Mouse (Mus musculus) layer of hippocampus, adult 2 months (tissue): ENCODE data around the gene 0610030E20Rik. TPM values are rescaled to one million over a fixed set of nuclear protein-coding genes. Genes with fewer than 3 reads are reported as not detected.

ENCODE experiments used
- DNase-seq, 2 experiments: peaks; one replicate each; pipeline ENCODE4 v3.0.0; 2022; ENCODE audit warnings: low spot score in 2 of 2
- H3K27ac ChIP-seq: fragments of 200-600 bp; 2 replicates; pipeline ENCODE4 v1.8.1; 2022
- H3K4me3 ChIP-seq: fragments of 200-600 bp; 2 replicates; pipeline ENCODE4 v1.8.1; 2022; ENCODE audit warnings: mild to moderate bottlenecking
- CTCF ChIP-seq: fragments of 200-600 bp; conservative IDR thresholded peaks from 2 replicates; pipeline ENCODE4 v1.8.1; 2022; ENCODE audit warnings: antibody characterized with exemption, mild to moderate bottlenecking, moderate library complexity
- total RNA-seq, 2 experiments: library from RNA; stranded (reverse); gene quantifications; 2 replicates each; pipeline ENCODE4 v1.2.3; 2021

The 0610030E20Rik gene
- total RNA-seq, 2 experiments from 2014 or later, result 17.4 to 19.0 TPM

DNA sequence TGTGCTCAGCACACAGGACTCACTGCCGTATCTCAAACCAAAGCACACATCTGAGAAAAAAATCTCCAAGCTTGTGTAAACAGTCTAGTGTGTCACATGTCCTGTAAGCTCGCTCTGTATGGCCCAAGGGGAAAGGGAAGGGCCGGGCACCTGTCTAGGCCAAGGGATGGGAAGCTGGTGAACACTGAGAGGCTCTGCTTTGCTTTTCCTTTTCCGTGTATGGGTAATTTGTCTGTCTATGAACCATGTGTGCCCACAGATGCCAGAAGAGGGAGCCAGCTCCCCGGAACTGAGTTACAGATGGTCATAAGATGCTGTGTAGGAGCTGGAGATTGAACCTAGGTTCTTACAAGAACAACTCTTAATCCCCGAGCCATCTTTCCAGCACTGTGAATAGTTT lies 20.8 kb upstream of the 0610030E20Rik start:
- peak; percentile 65 for TF ChIP-seq CTCF
- 0 out of 2 replicates have a peak overlapping the region, but pooled peaks have one; percentile 10 for H3K27ac ChIP-seq
- H3K4me3 ChIP-seq, result no peak overlapping the region
- peak; percentile 57 to 74 for DNase-seq

DNA sequence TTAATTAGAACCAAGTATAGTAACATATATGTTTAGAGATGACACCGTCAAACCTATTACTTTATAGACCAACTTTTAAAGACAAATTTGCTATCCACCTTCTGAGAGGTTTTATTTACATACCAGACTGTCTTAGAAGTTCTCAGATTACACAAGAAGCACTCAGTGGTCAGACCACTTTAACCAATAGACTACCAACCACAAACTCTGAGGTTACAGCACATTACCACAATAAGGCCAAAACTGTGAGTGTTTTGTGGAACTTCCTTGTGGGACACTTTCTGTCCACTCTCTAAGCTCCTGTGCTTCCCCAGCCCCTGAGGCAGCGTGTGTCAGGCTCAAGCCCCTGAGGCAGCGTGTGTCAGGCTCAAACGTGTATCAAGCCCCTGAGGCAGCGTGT lies 18.1 kb upstream of the 0610030E20Rik start:
- TF ChIP-seq CTCF, result no peak
- DNase-seq, result no peak
- no peak overlapping the region for H3K4me3 ChIP-seq
- H3K27ac ChIP-seq, result no peak overlapping the region

DNA sequence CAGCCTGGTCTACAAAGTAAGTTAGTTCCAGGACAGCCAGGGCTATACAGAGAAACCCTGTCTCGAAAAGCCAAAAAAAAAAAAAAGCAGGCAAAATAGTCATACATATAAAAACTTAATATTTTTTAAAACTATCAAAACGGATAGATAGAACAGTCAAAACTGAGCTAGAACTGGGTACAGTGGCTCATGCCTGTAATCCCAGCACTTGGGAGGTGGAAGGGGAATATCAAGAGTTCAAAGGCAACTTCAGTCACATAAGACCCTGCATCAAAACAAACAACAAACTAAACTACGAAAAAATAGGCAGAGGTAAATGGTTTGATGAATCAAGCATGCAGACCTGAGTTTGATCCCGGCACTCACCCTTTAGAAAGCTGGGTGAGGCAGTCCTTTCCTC lies 17.0 kb upstream of the 0610030E20Rik start:
- H3K27ac ChIP-seq, result no peak overlapping the region
- no peak for TF ChIP-seq CTCF
- DNase-seq, result no peak
- H3K4me3 ChIP-seq, result no peak overlapping the region

DNA sequence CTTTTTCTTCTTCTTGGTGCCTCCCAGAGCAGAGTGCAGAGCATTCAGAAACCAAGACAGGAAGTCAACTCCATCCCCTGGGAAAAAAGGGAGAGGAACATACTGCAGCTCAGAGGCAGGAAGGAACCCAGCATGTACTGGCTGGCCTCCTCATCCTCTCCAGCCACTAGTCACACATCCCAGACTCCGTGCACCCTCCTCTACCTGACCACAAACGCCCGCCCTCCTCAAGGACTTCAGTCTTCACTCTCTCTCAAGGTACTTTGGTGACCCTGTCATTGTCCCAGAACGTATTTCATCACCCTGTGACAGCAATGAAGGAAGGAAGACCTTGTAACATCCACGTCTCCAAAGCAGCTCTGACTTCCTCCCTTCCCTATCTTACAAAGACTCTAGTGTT lies 14.0 kb upstream of the 0610030E20Rik start:
- no peak for TF ChIP-seq CTCF
- DNase-seq, result no peak
- Histone ChIP-seq H3K4me3 (no peak overlapping the region), H3K27ac (no peak overlapping the region)

DNA sequence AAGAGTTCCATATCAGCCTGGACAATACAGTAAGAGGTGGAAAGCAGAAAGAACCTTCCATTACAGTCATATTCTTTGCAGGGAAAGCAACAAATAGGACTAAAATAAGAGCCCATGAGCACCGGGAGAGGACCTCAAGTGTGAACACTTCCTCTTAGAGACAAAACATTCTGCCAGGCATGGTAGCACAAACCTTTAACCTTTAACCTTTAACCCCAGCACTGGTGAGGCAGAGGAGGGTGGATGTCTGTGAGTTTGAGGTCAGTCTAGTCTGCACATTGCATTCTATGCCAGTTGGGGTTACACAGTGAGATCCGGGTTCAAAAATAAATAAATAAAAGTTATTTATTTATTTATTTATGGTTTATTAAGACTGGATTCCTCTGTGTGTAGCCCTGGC lies 6.6 kb upstream of the 0610030E20Rik start:
- Histone ChIP-seq H3K4me3 (no peak overlapping the region), H3K27ac (no peak overlapping the region)
- no peak for TF ChIP-seq CTCF
- no peak for DNase-seq

DNA sequence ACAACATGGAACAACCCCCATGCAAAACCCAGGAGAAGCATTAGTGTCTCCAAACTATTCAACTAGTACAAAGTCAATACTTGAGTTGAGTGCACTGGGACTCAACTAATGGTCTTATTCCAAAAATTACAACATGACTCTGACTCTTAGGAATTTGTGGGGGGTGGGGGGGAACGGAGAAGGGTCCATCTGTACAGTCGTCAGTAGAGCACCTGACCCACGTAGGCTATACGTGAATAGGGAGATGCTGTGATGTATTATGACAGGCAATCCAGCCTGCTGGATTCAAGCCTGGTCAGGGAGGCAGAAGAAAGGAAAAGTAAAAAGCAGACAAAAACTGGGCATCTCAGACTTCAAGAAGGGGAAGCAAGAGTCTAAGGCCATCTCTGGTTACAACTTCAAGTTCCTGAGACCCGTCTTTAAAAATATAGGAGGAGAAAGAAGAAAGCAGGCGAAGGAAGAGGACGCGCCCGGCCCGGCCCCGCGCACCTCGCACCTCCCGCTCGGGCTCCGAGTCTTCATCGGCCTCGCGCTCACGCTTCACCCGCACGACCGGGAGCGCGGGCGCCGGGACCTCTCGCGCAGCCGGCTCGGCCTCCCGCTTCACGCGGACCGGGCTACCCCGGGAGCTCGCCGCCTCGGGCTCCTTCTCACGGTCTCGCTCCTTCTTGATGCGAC lies 2.6 kb upstream of the 0610030E20Rik start:
- Histone ChIP-seq H3K4me3 (peak overlapping the region; percentile 94), H3K27ac (peak overlapping the region; percentile 84)
- TF ChIP-seq CTCF, result no peak
- no peak for DNase-seq

DNA sequence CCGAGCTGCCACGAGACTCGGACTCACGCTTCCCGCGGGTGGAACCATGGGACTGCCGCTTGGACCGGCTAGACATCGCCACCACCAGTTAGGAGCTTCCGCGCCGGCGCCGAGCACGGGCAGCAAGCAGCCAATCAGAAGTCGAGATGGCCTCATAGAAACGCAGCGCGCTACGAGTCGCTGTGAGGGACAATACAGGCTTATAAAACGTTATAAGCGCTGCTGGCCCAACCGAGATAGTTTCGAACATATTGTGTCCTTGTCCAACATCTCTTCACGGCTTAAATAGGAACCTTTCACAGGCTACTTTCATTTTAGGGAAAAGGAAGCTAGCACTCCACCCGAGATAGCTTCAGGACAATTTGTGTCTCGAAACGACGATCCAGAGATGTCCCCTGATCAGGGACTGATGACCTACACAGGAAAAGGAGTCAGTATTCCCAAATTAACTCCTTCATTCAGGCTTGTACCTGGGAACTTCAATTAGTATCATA lies 2.0 kb upstream of the 0610030E20Rik start, which contains the start of gene Usp39:
TSS of gene Usp39 (minus strand) at position 111 of the 494 bp plus-strand sequence.
- Histone ChIP-seq H3K27ac (peak within 1 kb of the TSS; percentile 84), H3K4me3 (peak within 1 kb of the TSS; percentile 94)
- peak; percentile 91 to 94 for DNase-seq
- TF ChIP-seq CTCF, result no peak

DNA sequence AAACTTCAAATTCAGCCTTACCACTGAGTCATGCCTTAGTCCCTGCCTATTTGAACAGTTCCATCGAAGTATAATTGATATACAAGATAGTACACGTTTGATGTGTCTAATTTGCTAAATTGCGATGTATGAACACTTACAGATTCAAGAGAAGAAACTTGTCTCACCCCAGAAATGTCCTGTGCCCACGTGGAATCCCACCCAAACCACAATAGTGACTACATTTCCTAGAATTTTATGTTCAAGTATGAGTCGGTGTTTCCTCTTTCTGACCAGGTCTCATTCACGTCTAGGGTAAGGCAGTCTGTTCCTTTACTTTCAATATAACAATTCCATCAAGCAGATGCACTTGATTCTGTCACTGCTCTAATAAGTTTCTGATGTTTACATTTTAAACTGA lies 1.5 kb upstream of the 0610030E20Rik start:
- Histone ChIP-seq H3K4me3 (peak overlapping the region; percentile 94), H3K27ac (peak overlapping the region; percentile 84)
- no peak for TF ChIP-seq CTCF
- no peak for DNase-seq

DNA sequence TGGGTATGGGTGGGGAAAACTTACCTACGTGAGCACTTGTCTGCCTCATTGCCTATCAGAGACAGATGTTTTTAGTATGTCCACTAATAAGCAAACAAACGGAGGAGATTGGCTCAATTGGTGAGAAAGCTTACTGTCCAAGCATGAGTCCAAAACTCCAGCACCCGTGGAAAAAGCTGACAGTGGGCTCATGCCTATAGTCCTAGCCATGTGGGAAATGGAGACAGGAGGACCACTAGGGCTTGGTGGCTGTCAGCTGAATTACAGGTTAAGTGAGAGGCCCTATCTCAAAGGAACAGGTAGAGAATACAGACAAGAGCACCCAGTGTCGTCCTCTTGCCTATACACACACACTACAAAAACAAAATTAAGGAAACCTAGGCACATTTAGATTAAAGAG lies 856 bp upstream of the 0610030E20Rik start:
- Histone ChIP-seq H3K27ac (peak overlapping the region; percentile 99; the same call in 1 of the 2 replicates), H3K4me3 (peak overlapping the region; percentile 85; the same call in 1 of the 2 replicates)
- DNase-seq, result no peak
- TF ChIP-seq CTCF, result no peak

DNA sequence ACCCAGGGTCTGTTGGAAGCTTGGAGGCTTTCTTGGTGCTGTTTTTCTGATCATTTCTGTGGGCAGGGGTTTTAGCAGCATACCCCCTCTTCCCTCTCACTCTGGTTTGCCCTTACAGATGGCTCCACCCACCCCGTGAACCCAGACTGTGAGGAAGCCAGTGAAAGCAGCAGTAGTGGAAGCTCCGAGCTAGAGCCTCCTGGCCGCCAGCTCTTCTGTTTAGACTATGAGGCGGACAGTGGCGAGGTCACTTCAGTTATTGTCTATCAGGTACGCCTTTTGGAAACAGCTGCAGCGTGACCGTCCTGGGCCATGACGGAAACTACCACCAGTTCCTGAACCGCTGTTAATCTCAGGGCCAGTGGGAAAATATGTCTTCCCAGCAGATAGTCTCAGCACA lies 1.3 kb downstream of the 0610030E20Rik start:
- no peak for TF ChIP-seq CTCF
- DNase-seq, result no peak
- peak overlapping the region; percentile 99; the same call in 1 of the 2 replicates for H3K27ac ChIP-seq
- peak overlapping the region; percentile 85 for H3K4me3 ChIP-seq

DNA sequence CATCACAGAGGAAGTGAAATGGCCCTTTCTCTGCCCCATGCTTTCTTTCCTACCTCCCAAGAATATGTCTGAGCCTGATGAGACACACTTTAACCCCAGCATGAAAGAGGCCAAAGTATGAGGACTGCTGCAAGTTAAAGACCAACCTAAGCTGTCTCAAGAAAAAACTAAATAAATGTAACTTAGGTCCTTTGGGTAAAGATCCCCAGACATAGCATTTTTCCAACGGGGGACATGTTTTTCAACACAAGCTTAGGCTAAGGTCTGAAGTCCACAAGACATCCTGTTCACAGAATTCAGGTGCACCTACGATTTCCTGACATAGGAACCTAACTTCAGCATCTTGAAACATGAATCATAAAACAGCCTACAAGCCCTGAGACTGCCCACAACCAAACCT lies 3.1 kb downstream of the 0610030E20Rik start:
- no peak overlapping the region for H3K27ac ChIP-seq
- DNase-seq, result no peak
- TF ChIP-seq CTCF, result no peak
- H3K4me3 ChIP-seq, result no peak overlapping the region

DNA sequence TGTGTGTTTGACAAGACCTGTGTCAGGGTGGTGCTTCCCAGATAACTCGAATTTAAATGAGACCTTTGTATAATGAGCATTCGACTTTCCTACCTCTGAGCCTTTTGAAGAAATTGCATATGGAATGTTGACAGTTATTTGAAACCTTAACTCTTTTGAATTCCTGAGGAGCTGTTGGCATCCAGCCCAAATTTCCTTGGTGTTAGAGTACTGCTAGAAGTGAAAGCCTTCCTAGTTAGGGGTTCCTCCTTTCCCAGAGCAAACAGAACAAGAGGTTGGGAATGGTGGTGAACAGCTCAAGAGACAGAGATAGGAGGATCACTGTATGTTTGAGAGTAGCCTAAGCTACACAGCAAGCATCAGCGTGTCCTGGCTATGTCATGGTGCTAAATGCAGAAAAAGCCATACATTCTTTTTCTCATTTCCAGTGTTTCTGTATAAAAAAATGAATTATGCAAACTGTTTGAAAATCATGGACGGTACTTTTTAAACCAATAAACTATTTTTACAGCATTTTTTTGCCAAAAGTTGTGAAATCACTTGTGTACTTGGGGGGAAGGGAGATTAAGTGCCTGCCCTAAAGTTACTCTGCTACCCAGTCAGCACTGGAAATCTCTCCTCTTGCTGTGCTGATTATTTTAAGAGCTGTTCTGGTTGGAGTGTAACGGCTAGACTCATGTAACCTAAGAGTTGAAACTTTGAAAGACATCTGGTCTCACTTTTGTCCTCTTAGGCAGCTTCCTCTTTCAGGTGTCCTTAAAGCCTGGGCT lies 5.7 kb downstream of the 0610030E20Rik start:
- no peak for TF ChIP-seq CTCF
- no peak for DNase-seq
- Histone ChIP-seq H3K4me3 (no peak overlapping the region), H3K27ac (peak overlapping the region; percentile 18; the same call in 1 of the 2 replicates)

DNA sequence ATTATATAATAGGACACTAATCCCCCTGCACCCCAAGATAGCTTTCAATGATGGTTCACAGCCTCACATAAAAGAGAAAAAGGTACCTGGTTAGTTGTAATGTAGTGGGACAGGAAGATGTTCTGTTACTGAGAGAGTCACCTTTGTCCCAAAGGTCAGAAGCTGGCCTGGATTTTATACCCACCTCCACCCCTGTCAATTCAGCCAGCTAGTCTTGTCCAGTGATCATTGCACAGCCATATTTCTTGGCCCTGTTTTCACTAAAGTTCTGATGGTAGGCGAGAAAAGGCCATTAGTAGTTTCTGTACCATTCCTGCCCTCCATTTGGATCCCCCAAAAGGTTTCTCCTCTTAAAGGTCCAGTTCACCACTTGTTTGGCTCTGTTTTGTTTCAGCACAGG lies 6.9 kb downstream of the 0610030E20Rik start:
- no peak for DNase-seq
- no peak overlapping the region for H3K4me3 ChIP-seq
- H3K27ac ChIP-seq, result no peak overlapping the region
- TF ChIP-seq CTCF, result no peak
